Mouse (Mus musculus): Measurements from ENCODE around the gene Sh3pxd2a. TPM values are rescaled to one million over a fixed set of nuclear protein-coding genes. Genes with fewer than 3 reads are reported as not detected.

Sh3pxd2a gene
- polyA plus RNA-seq, 1 experiment, result 5.5 TPM

GRCm38 (mm10) chr19:47460120-47460960 is 3.9 kb downstream of the Sh3pxd2a start:
- DNase-seq (ENCODE audit: low read depth, low spot score), result no peak
- 45% methylated on average over 19 of the region's 19 CpGs for WGBS

GRCm38 (mm10) chr19:47459214-47459613 is 5.0 kb downstream of the Sh3pxd2a start:
- no peak for DNase-seq (ENCODE audit: low read depth, low spot score)
- 93% methylated on average over 5 of the region's 5 CpGs for WGBS

DNA sequence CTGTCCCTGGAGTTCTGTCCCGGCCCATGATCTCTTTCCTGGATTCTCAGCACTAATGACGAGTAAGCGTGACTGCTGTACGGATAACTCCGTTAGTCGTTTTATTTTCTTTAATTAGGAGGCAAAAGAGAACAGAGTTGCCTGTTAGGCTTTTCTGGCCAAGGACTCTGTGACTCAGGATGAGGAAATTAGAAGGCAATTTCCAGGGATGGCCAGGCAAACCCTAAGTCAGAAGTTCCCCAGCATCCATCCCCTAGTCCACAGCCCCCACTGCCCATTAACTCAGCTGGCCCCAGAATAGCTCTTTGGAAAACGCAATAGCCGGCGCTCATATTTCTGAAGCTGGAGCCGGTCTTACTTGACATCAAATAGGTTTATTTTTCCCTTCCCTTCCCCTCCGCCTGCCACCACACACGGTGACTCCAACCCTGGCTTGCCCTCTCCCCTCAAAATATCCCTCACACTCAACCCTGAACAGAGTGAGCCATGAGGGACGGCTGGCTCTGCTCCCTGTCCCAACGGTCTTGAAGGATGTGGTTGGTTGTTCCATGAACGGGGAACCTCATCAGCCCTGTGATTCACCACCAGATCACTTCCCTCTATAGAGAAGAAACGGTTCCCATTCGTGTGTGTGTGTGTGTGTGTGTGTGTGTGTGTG is 5.6 kb downstream of the Sh3pxd2a start:
- 62% methylated on average over 17 of the region's 17 CpGs for WGBS
- no peak for DNase-seq (ENCODE audit: low read depth, low spot score)

GRCm38 (mm10) chr19:47457711-47458503 is 6.3 kb downstream of the Sh3pxd2a start:
- WGBS, result 66% methylated on average over 13 of the region's 13 CpGs
- DNase-seq (ENCODE audit: low read depth, low spot score), result no peak

DNA sequence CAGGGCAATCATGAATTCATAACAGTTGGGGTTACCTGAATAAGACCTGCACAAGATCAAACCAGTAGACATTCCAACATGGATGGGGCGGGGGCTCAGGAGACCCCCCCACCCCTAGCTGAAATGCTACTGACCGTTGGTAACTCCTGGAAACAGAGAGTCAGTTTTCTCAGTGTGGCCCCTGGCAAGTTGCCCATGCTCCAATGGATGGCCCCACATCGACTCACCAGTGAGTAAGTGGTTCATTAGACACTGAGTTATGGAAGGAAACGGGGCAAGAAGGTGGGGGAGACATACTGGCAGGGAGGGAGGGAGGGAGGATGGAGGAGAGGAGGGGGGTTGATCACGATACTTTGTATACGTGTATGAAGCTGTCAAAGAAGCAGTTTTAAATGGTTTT is 8.2 kb downstream of the Sh3pxd2a start:
- 70% methylated on average over 6 of the region's 6 CpGs for WGBS
- DNase-seq (ENCODE audit: low read depth, low spot score), result no peak

DNA sequence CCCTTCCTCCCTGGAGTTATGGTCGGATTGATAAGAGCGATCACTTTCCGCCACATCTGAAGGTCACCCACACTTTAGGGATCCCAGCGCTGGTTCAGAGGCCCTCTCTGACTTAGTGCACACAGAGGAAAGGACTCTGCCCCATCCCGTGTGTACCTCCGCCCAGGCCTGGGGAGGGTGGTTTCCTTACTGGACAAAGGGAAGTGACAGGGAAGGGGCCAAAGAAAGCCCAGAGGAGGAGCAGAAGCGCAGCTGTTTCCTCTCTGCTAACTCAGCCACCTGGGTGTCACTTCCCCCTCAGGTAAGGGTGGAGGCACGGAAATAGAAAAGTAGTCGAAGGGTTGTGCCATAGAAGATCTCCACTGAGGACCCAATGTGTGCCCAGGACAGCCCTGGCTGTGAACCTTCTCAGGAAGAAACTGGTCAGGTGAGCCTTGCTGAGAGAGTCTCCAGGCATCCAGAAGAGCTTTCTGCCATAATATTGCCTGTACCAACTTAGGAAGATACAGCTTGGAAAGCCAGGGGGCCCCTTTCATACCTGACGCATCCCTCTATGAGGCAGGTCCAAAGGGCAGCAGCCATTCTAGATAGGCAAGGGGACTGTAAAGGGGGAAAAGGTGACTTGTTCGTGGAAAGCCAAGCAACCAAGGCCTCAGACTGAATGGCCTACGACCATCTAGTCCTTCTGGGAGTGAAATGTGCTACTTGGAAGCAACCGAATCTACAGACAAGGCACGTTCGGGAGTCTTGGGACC is 9.0 kb downstream of the Sh3pxd2a start:
- no peak for DNase-seq (ENCODE audit: low read depth, low spot score)
- 55% methylated on average over 15 of the region's 15 CpGs for WGBS

GRCm38 (mm10) chr19:47454167-47455000 is 9.8 kb downstream of the Sh3pxd2a start:
- 78% methylated on average over 11 of the region's 11 CpGs for WGBS
- DNase-seq (ENCODE audit: low read depth, low spot score), result no peak

GRCm38 (mm10) chr19:47453352-47453751 is 10.8 kb downstream of the Sh3pxd2a start:
- no peak for DNase-seq (ENCODE audit: low read depth, low spot score)
- WGBS, result 90% methylated on average over 7 of the region's 7 CpGs

GRCm38 (mm10) chr19:47452682-47453081 is 11.5 kb downstream of the Sh3pxd2a start:
- no peak for DNase-seq (ENCODE audit: low read depth, low spot score)
- WGBS, result 77% methylated on average over 10 of the region's 10 CpGs

GRCm38 (mm10) chr19:47452211-47452610 is 12.0 kb downstream of the Sh3pxd2a start:
- no peak for DNase-seq (ENCODE audit: low read depth, low spot score)
- WGBS, result 58% methylated on average over 7 of the region's 7 CpGs

- no peak for DNase-seq (ENCODE audit: low read depth, low spot score)
- 54% methylated on average over 10 of the region's 10 CpGs for WGBS
These were observed 12.6 kb downstream of the Sh3pxd2a start for GRCm38 (mm10) chr19:47451476-47452113.

DNA sequence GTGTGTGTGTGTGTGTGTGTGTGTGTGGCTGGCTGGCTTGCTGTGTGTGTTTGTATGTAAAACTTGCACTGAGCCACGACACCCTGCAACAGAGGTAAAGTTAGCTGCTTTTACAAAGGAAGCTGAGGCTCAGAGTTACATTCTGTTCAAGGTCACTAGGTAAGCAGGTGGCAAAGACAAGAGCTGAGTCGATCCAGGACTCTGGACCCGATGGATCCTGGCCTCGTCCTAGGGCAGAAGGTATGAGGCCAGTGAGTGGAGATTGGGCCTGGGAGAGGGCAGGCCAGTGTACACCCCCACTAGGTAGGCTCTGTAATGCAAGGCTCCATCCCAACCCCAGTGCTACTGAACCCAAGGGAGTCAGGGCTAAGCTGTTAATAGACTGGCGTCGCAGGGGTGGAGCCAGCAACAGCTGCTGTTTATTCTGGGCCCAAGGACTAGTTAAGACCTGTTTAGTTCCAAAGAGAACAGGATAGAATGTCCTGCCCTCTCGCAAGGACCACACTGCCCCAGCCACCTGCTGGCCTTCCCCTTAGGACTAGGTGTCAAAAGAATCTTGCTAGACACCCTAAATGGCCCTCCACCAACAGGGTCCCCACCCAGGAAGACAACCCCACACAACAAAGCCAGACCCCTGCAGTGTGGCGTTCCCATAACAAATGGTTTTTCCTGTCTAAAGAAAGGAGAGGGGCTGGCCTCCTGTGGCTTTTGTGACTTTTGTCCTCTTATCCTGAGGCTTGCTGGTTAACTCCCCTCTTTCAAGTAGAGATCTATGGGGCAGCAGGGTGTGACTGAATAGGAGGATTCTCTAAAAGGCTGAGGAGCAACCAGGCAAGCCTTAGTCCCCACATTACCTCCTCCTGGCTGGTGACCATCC is 13.7 kb downstream of the Sh3pxd2a start:
- 38% methylated on average over 8 of the region's 8 CpGs for WGBS
- DNase-seq (ENCODE audit: low read depth, low spot score), result no peak

- DNase-seq (ENCODE audit: low read depth, low spot score), result no peak
- 81% methylated on average over 4 of the region's 4 CpGs for WGBS
These were observed 14.5 kb downstream of the Sh3pxd2a start for GRCm38 (mm10) chr19:47449513-47450227.

GRCm38 (mm10) chr19:47448618-47449151 is 15.5 kb downstream of the Sh3pxd2a start:
- 67% methylated on average over 14 of the region's 14 CpGs for WGBS
- no peak for DNase-seq (ENCODE audit: low read depth, low spot score)

DNA sequence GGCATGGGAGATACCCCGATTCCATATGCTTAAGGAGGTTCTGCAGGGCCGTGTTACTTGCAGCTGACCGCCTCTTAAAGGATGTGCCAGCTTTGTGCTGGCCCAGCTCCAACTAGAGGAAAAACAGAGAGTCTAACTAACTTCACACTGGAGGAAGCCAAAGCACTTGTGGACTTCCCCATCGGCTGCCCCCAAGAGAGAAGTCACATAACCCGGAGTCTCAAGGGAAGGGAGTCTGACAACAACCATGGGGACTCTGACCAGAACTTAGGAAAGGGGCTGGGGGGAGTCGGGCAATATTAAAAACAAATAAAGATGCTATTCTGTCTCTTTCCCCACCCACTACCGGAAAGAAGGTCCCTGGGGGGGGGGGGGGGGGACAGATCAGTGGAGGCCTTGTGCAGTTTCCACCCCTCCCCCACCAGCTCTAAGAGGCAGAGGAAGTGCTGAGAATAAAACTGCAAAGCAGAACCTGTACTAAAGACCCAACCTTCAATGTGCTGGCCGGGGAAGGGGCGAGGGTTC is 17.3 kb downstream of the Sh3pxd2a start:
- DNase-seq (ENCODE audit: low read depth, low spot score), result no peak
- 23% methylated on average over 9 of the region's 9 CpGs for WGBS

GRCm38 (mm10) chr19:47446130-47446529 is 18.1 kb downstream of the Sh3pxd2a start:
- WGBS, result 31% methylated on average over 9 of the region's 9 CpGs
- no peak for DNase-seq (ENCODE audit: low read depth, low spot score)
